In genomic region chr11:68706524-68707429, GRCm38 (mm10) we compare ENCODE assay signal across 9 mouse cellular contexts. TPM values are rescaled to one million over a fixed set of nuclear protein-coding genes. Genes with fewer than 3 reads are reported as not detected.
DNase-seq lines count a peak whose midpoint lies in the region; ATAC-seq lines count a peak whose summit lies in the region.
"Had no signal": no experiment of that assay in that cellular context is flagged by ENCODE, and none has a peak within 500 bp of the region (broad histone marks: within the 10 kb centered on the region; RNA-seq: fewer than 3 reads in every experiment).

No protein-coding gene starts in this region.

- H3K4me3 ChIP-seq in hindbrain, embryonic 14.5 days (replicated peaks; ENCODE audit: low read length) = no peak overlapping the region
- no peak overlapping the region for H3K4me3 ChIP-seq in hindbrain, embryonic 12.5 days
- H3K4me3 ChIP-seq: embryonic facial prominence, embryonic 15.5 days had no signal

- WGBS in hindbrain, embryonic 14.5 days = 59% methylated on average over 9 of the region's 9 CpGs
- WGBS in hindbrain, embryonic 12.5 days = 72% methylated on average over 9 of the region's 9 CpGs

- no peak overlapping the region for H3K9ac ChIP-seq in hindbrain, embryonic 14.5 days
- H3K9ac ChIP-seq in hindbrain, embryonic 12.5 days = no peak overlapping the region
- H3K9ac ChIP-seq: embryonic facial prominence, embryonic 15.5 days had no signal

- no peaks in the 10 kb centered on the region for H3K27me3 ChIP-seq in hindbrain, embryonic 14.5 days (ENCODE audit: control insufficient read depth, insufficient read depth, low read length)
- no peaks in the 10 kb centered on the region for H3K27me3 ChIP-seq in hindbrain, embryonic 12.5 days
- H3K27me3 ChIP-seq: embryonic facial prominence, embryonic 15.5 days had no signal

- H3K27ac ChIP-seq in hindbrain, embryonic 14.5 days = peak overlapping the region; percentile 75
- H3K27ac ChIP-seq in hindbrain, embryonic 12.5 days = no peak overlapping the region
- H3K27ac ChIP-seq: embryonic facial prominence, embryonic 15.5 days had no signal

- no peak for ATAC-seq in hindbrain, embryonic 14.5 days (ENCODE audit: low FRiP score)
- ATAC-seq in hindbrain, embryonic 12.5 days (ENCODE audit: low FRiP score) = no peak
- peak; percentile 73 for ATAC-seq in granulocyte monocyte progenitor cell, adult 5-6 weeks (replicated peaks; ENCODE audit: poor library complexity, severe bottlenecking)
- ATAC-seq in megakaryocyte-erythroid progenitor cell, adult 5-6 weeks (replicated peaks; ENCODE audit: low FRiP score, low TSS enrichment, poor library complexity, severe bottlenecking) = peak; percentile 66

- H3K4me1 ChIP-seq in hindbrain, embryonic 14.5 days (replicated peaks; ENCODE audit: control insufficient read depth, insufficient read depth, low read length) = peaks cover 10% of the 10 kb centered on the region
- H3K4me1 ChIP-seq in hindbrain, embryonic 12.5 days = peaks cover 5% of the 10 kb centered on the region; the same call in 1 of the 2 replicates

- H3K36me3 ChIP-seq in hindbrain, embryonic 14.5 days (replicated peaks; ENCODE audit: control insufficient read depth, insufficient read depth) = peaks cover 35% of the 10 kb centered on the region
- peaks cover 37% of the 10 kb centered on the region for H3K36me3 ChIP-seq in hindbrain, embryonic 12.5 days

- DNase-seq in hindbrain, embryonic 14.5 days (ENCODE audit: low spot score) = no peak
- peak; percentile 26 for DNase-seq in MN1 (ENCODE audit: low spot score)
- no peak for DNase-seq in thymus, postnatal 14 days
- no peak for DNase-seq in layer of hippocampus, adult 8-10 months (ENCODE audit: low spot score in 2 of 2)
- DNase-seq: left cerebral cortex, postnatal 4 days had no signal

- no peaks in the 10 kb centered on the region for H3K9me3 ChIP-seq in hindbrain, embryonic 14.5 days (ENCODE audit: control insufficient read depth, low read length)
- H3K9me3 ChIP-seq in hindbrain, embryonic 12.5 days (replicated peaks) = no peaks in the 10 kb centered on the region; the same call in 1 of the 2 replicates
- H3K9me3 ChIP-seq: embryonic facial prominence, embryonic 15.5 days had no signal

- H3K4me2 ChIP-seq in hindbrain, embryonic 14.5 days (replicated peaks) = no peak overlapping the region
- no peak overlapping the region for H3K4me2 ChIP-seq in hindbrain, embryonic 12.5 days (replicated peaks)
- H3K4me2 ChIP-seq: embryonic facial prominence, embryonic 15.5 days had no signal

RNA-seq across cellular contexts. Expression of gene Myh10, which starts 15.4 kb away (rescaled TPM):
- polyA plus RNA-seq in hindbrain, embryonic 14.5 days (2014; fragmentation: Nextera tagmentation; extraction: Ambion mirVana) = 95.3 and 101 TPM in 2 replicates
- 158 and 161 TPM in 2 replicates for polyA plus RNA-seq in hindbrain, embryonic 12.5 days (2016; fragmentation: Nextera tagmentation; extraction: Ambion mirVana)
- total RNA-seq in granulocyte monocyte progenitor cell, adult 5-6 weeks (2014; fragmentation: Nextera tagmentation) = 0.37 TPM in 1 of 2 replicates, not detected in the other
- 0.21 and 0.30 TPM in 2 replicates for total RNA-seq in granulocyte monocyte progenitor cell, adult 5-6 weeks (2017)
- total RNA-seq in megakaryocyte-erythroid progenitor cell, adult 5-6 weeks (2014; fragmentation: Nextera tagmentation) = 100 and 113 TPM in 2 replicates
- 42.2 and 49.5 TPM in 2 replicates for total RNA-seq in megakaryocyte-erythroid progenitor cell, adult 5-6 weeks (2017)
- total RNA-seq in layer of hippocampus, adult 8-10 months (2022) = 100 to 1,000 TPM; 139 to 165 (median 152) TPM

Comparison
In these comparisons a context has a peak if more than half of its experiments do, and no peak if none do; other contexts are left out.
1. ATAC-seq: peak in granulocyte monocyte progenitor cell, adult 5-6 weeks (single experiment) and megakaryocyte-erythroid progenitor cell, adult 5-6 weeks (single experiment); none in hindbrain, embryonic 14.5 days (single experiment) and hindbrain, embryonic 12.5 days (single experiment).
2. RNA of gene Myh10, which starts 15.4 kb away (total RNA-seq): 139 to 165 TPM in layer of hippocampus, adult 8-10 months and 42.2 to 113 TPM in megakaryocyte-erythroid progenitor cell, adult 5-6 weeks; 0.21 to 0.37 TPM in granulocyte monocyte progenitor cell, adult 5-6 weeks; every median in the first group is over 10 times any median in the second.